Mouse (Mus musculus): Measurements from ENCODE around the gene Tbcel. TPM values are rescaled to one million over a fixed set of nuclear protein-coding genes. Genes with fewer than 3 reads are reported as not detected.

Tbcel gene
- polyA plus RNA-seq, 1 experiment, result 8.2 TPM

GRCm38 (mm10) chr9:42471214-42471613 lies 36.4 kb downstream of the Tbcel start:
- 32% methylated on average over 4 of the region's 4 CpGs for WGBS
- no peaks in the 10 kb centered on the region for H3K27me3 ChIP-seq (ENCODE audit: control insufficient read depth, insufficient read depth, low read length)
- H3K27ac ChIP-seq (ENCODE audit: insufficient read depth, low read length), result 0 out of 2 replicates have a peak overlapping the region, but pooled peaks have one; percentile 51
- H3K4me3 ChIP-seq (ENCODE audit: extremely low read depth, insufficient read depth, insufficient read length), result peak overlapping the region; percentile 70
- TF ChIP-seq POLR2A (IDR thresholded peaks at IDR 0.05; ENCODE audit: low read depth, low read length) (no peak), CTCF (IDR thresholded peaks at IDR 0.05; ENCODE audit: extremely low read depth, insufficient read depth, insufficient read length, insufficient replicate concordance) (no peak)
- H3K36me3 ChIP-seq (ENCODE audit: control insufficient read depth, insufficient read depth, low read length), result no peaks in the 10 kb centered on the region
- H3K4me1 ChIP-seq (ENCODE audit: control insufficient read depth, insufficient read depth, insufficient read length), result peaks cover 16% of the 10 kb centered on the region
- no peak for DNase-seq (ENCODE audit: low read depth in 1 of 2, low spot score in 2 of 2)

- Histone ChIP-seq H3K27ac (ENCODE audit: insufficient read depth, low read length) (no peak overlapping the region), H3K27me3 (ENCODE audit: control insufficient read depth, insufficient read depth, low read length) (no peaks in the 10 kb centered on the region), H3K4me3 (ENCODE audit: extremely low read depth, insufficient read depth, insufficient read length) (no peak overlapping the region), H3K36me3 (ENCODE audit: control insufficient read depth, insufficient read depth, low read length) (no peaks in the 10 kb centered on the region), H3K4me1 (ENCODE audit: control insufficient read depth, insufficient read depth, insufficient read length) (peaks cover 24% of the 10 kb centered on the region)
- 83% methylated on average over 15 of the region's 15 CpGs for WGBS
- no peak for DNase-seq (ENCODE audit: low read depth in 1 of 2, low spot score in 2 of 2)
- TF ChIP-seq CTCF (IDR thresholded peaks at IDR 0.05; ENCODE audit: extremely low read depth, insufficient read depth, insufficient read length, insufficient replicate concordance), result no peak
- TF ChIP-seq POLR2A (IDR thresholded peaks at IDR 0.05; ENCODE audit: low read depth, low read length), result no peak
Observed at GRCm38 (mm10) chr9:42469323-42469722, 38.3 kb downstream of the Tbcel start.

- no peak overlapping the region for H3K27ac ChIP-seq (ENCODE audit: insufficient read depth, low read length)
- no peak for TF ChIP-seq POLR2A (IDR thresholded peaks at IDR 0.05; ENCODE audit: low read depth, low read length)
- no peak for TF ChIP-seq CTCF (IDR thresholded peaks at IDR 0.05; ENCODE audit: extremely low read depth, insufficient read depth, insufficient read length, insufficient replicate concordance)
Observed at GRCm38 (mm10) chr9:42468360-42468759, 39.2 kb downstream of the Tbcel start.

GRCm38 (mm10) chr9:42467116-42467815 lies 40.3 kb downstream of the Tbcel start:
- WGBS, result 62% methylated on average over 12 of the region's 12 CpGs
- Histone ChIP-seq H3K27me3 (ENCODE audit: control insufficient read depth, insufficient read depth, low read length) (no peaks in the 10 kb centered on the region), H3K4me3 (ENCODE audit: extremely low read depth, insufficient read depth, insufficient read length) (no peak overlapping the region), H3K4me1 (ENCODE audit: control insufficient read depth, insufficient read depth, insufficient read length) (peaks cover 23% of the 10 kb centered on the region), H3K27ac (ENCODE audit: insufficient read depth, low read length) (no peak overlapping the region), H3K36me3 (ENCODE audit: control insufficient read depth, insufficient read depth, low read length) (no peaks in the 10 kb centered on the region)
- no peak for DNase-seq (ENCODE audit: low read depth in 1 of 2, low spot score in 2 of 2)
- TF ChIP-seq POLR2A (IDR thresholded peaks at IDR 0.05; ENCODE audit: low read depth, low read length) (no peak), CTCF (IDR thresholded peaks at IDR 0.05; ENCODE audit: extremely low read depth, insufficient read depth, insufficient read length, insufficient replicate concordance) (no peak)

More at GRCm38 (mm10) chr9:42468360-42468759, 39.2 kb downstream of the Tbcel start:
- 38% methylated on average over 5 of the region's 5 CpGs for WGBS
- H3K27me3 ChIP-seq (ENCODE audit: control insufficient read depth, insufficient read depth, low read length), result no peaks in the 10 kb centered on the region
- H3K4me1 ChIP-seq (ENCODE audit: control insufficient read depth, insufficient read depth, insufficient read length), result peaks cover 24% of the 10 kb centered on the region
- H3K36me3 ChIP-seq (ENCODE audit: control insufficient read depth, insufficient read depth, low read length), result no peaks in the 10 kb centered on the region
- no peak for DNase-seq (ENCODE audit: low read depth in 1 of 2, low spot score in 2 of 2)
- H3K4me3 ChIP-seq (ENCODE audit: extremely low read depth, insufficient read depth, insufficient read length), result no peak overlapping the region

GRCm38 (mm10) chr9:42465661-42466091 lies 41.9 kb downstream of the Tbcel start:
- Histone ChIP-seq H3K27ac (ENCODE audit: insufficient read depth, low read length) (0 out of 2 replicates have a peak overlapping the region, but pooled peaks have one; percentile 19), H3K4me1 (ENCODE audit: control insufficient read depth, insufficient read depth, insufficient read length) (peaks cover 15% of the 10 kb centered on the region; the same call in 1 of the 2 replicates), H3K27me3 (ENCODE audit: control insufficient read depth, insufficient read depth, low read length) (no peaks in the 10 kb centered on the region), H3K36me3 (ENCODE audit: control insufficient read depth, insufficient read depth, low read length) (no peaks in the 10 kb centered on the region), H3K4me3 (ENCODE audit: extremely low read depth, insufficient read depth, insufficient read length) (no peak overlapping the region)
- 12% methylated on average over 5 of the region's 5 CpGs for WGBS
- TF ChIP-seq POLR2A (IDR thresholded peaks at IDR 0.05; ENCODE audit: low read depth, low read length), result no peak
- no peak for TF ChIP-seq CTCF (IDR thresholded peaks at IDR 0.05; ENCODE audit: extremely low read depth, insufficient read depth, insufficient read length, insufficient replicate concordance)
- peak; percentile 11 to 54 for DNase-seq (ENCODE audit: low read depth in 1 of 2, low spot score in 2 of 2)

GRCm38 (mm10) chr9:42464181-42464580 lies 43.4 kb downstream of the Tbcel start:
- TF ChIP-seq POLR2A (IDR thresholded peaks at IDR 0.05; ENCODE audit: low read depth, low read length), result no peak
- TF ChIP-seq CTCF (IDR thresholded peaks at IDR 0.05; ENCODE audit: extremely low read depth, insufficient read depth, insufficient read length, insufficient replicate concordance), result no peak
- no peak overlapping the region for H3K27ac ChIP-seq (ENCODE audit: insufficient read depth, low read length)

More at GRCm38 (mm10) chr9:42464181-42464580, 43.4 kb downstream of the Tbcel start:
- no peaks in the 10 kb centered on the region for H3K36me3 ChIP-seq (ENCODE audit: control insufficient read depth, insufficient read depth, low read length)
- no peak overlapping the region for H3K4me3 ChIP-seq (ENCODE audit: extremely low read depth, insufficient read depth, insufficient read length)
- no peaks in the 10 kb centered on the region for H3K27me3 ChIP-seq (ENCODE audit: control insufficient read depth, insufficient read depth, low read length)
- WGBS, result 88% methylated on average over 9 of the region's 9 CpGs
- no peak for DNase-seq (ENCODE audit: low read depth in 1 of 2, low spot score in 2 of 2)
- H3K4me1 ChIP-seq (ENCODE audit: control insufficient read depth, insufficient read depth, insufficient read length), result peaks cover 13% of the 10 kb centered on the region; the same call in 1 of the 2 replicates

Measured in spleen, adult 2 months (tissue).